ENCODE assay signal across 15 mouse cellular contexts in genomic region chr15:87597766-87598165, GRCm38 (mm10). TPM values are rescaled to one million over a fixed set of nuclear protein-coding genes. Genes with fewer than 3 reads are reported as not detected.
"Had no signal": no experiment of that assay in that cellular context is flagged by ENCODE, and none has a peak within 500 bp of the region (broad histone marks: within the 10 kb centered on the region; RNA-seq: fewer than 3 reads in every experiment).

No protein-coding gene starts in this region.

- H3K4me3 ChIP-seq: kidney, embryonic 15.5 days; limb, embryonic 10.5 days; limb, embryonic 13.5 days; liver, embryonic 13.5 days; midbrain, embryonic 10.5 days; midbrain, embryonic 13.5 days; myocyte had no signal

- H3K27ac ChIP-seq: kidney, embryonic 15.5 days; limb, embryonic 10.5 days; limb, embryonic 13.5 days; liver, embryonic 13.5 days; macrophage; midbrain, embryonic 10.5 days; midbrain, embryonic 13.5 days had no signal

- DNase-seq: kidney, postnatal 36 days; liver, embryonic 13.5 days; lung, embryonic 14.5 days; thymus, adult 2 months; thymus, postnatal 14 days; thymus, postnatal 4 days had no signal

- H3K4me1 ChIP-seq: kidney, embryonic 15.5 days; limb, embryonic 10.5 days; limb, embryonic 13.5 days; liver, embryonic 13.5 days; midbrain, embryonic 10.5 days had no signal

RNA-seq across cellular contexts. Expression of gene Fam19a5, which starts 53.7 kb away (rescaled TPM):
- total RNA-seq: megakaryocyte, adult 5-6 weeks; monocyte, adult 5-6 weeks had no signal
- polyA plus RNA-seq: macrophage had no signal
